ENCODE assay signal across 30 mouse cellular contexts in the genomic region with DNA sequence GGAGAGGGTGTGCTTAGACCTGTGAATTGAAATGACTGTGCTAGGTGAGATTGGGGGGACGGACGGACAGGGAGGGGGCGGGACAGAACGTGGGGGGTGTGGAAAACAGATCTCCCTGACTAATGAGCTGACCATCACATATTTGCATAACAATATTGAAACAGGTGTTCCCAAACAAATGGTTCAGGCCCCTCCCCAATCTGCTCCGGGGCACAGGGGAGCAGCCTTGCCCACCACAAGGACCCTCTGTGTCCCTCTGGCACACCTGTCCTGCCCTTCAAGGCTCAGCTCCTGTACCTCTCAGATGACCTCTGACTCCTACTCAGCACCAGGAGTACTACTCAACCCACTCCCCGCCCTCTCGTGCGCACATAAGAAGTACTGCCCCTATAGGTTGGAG.
A peak's percentile ranks its signal among the peaks of the same experiment; 100 is the strongest.
DNase-seq lines count a peak whose midpoint lies in the region; ATAC-seq and TF ChIP-seq lines count a peak whose summit lies in the region.
"Had no signal": no experiment of that assay in that cellular context is flagged by ENCODE, and none has a peak within 500 bp of the region (broad histone marks: within the 10 kb centered on the region; RNA-seq: fewer than 3 reads in every experiment).

No protein-coding gene starts in this region.

- H3K36me3 ChIP-seq in midbrain, postnatal 0 days (ENCODE audit: insufficient read depth, low read length): no peaks in the 10 kb centered on the region
- no peaks in the 10 kb centered on the region for H3K36me3 ChIP-seq in midbrain, embryonic 16.5 days (ENCODE audit: control insufficient read depth, insufficient read depth, low read length)
- H3K36me3 ChIP-seq: embryonic facial prominence, embryonic 10.5 days; embryonic facial prominence, embryonic 13.5 days; G1E; hindbrain, embryonic 10.5 days had no signal

- peak; percentile 78 for DNase-seq in heart, adult 11 months
- DNase-seq in heart, postnatal 10 days: no peak
- DNase-seq in midbrain, postnatal 0 days (ENCODE audit: low spot score): no peak
- DNase-seq in Patski (ENCODE audit: low read depth, low spot score): no peak
- DNase-seq in ZHBTc4 (ENCODE audit: low read depth, low spot score): peak; percentile 77
- no peak for DNase-seq in cerebellum, postnatal 25 days
- DNase-seq: adrenal gland, postnatal 10 days; adrenal gland, postnatal 36 days; B cell, adult 2 months; cerebellum, adult 18-20 months; cerebellum, adult 9-11 months; cerebellum, postnatal 36 days; embryo, embryonic 11 days; forebrain, postnatal 0 days; gastrocnemius, adult 2 months; gastrocnemius, postnatal 14 days; heart, adult 18-20 months; heart, postnatal 36 days; kidney, adult 2 months had no signal

- no peak overlapping the region for H3K4me2 ChIP-seq in midbrain, postnatal 0 days (ENCODE audit: low read depth, low read length, poor library complexity, severe bottlenecking)
- H3K4me2 ChIP-seq in midbrain, embryonic 16.5 days (ENCODE audit: low read length): no peak overlapping the region
- H3K4me2 ChIP-seq: embryonic facial prominence, embryonic 13.5 days; forebrain, embryonic 13.5 days; heart, embryonic 11.5 days; hindbrain, embryonic 14.5 days had no signal

- POLR2A ChIA-PET in Patski (lab: Charles Lee): no interaction called here

- no peaks in the 10 kb centered on the region for H3K27me3 ChIP-seq in midbrain, postnatal 0 days (ENCODE audit: insufficient read depth, low read length)
- H3K27me3 ChIP-seq in midbrain, embryonic 16.5 days (ENCODE audit: control insufficient read depth, insufficient read depth, low read depth, low read length): 0 out of 2 replicates have a peak, but pooled peaks cover 2% of the 10 kb centered on the region
- peaks cover 10% of the 10 kb centered on the region for H3K27me3 ChIP-seq in Patski
- H3K27me3 ChIP-seq: forebrain, embryonic 13.5 days had no signal

- H3K27ac ChIP-seq in midbrain, postnatal 0 days (ENCODE audit: low read depth, low read length): no peak overlapping the region
- H3K27ac ChIP-seq in midbrain, embryonic 16.5 days (ENCODE audit: low read length): no peak overlapping the region
- H3K27ac ChIP-seq: embryonic facial prominence, embryonic 10.5 days; embryonic facial prominence, embryonic 13.5 days; forebrain, embryonic 13.5 days; gastrocnemius, adult 2 months; hindbrain, embryonic 10.5 days; hindbrain, embryonic 14.5 days had no signal

- peaks cover 5% of the 10 kb centered on the region; the same call in 1 of the 2 replicates for H3K4me1 ChIP-seq in midbrain, postnatal 0 days (ENCODE audit: insufficient read depth, low read length)
- peaks cover 24% of the 10 kb centered on the region for H3K4me1 ChIP-seq in midbrain, embryonic 16.5 days (ENCODE audit: control insufficient read depth, insufficient read depth, low read length)

- H3K9ac ChIP-seq in midbrain, postnatal 0 days (replicated peaks; ENCODE audit: low read length, poor library complexity, severe bottlenecking): no peak overlapping the region
- no peak overlapping the region for H3K9ac ChIP-seq in midbrain, embryonic 16.5 days (ENCODE audit: low read depth, low read length)
- H3K9ac ChIP-seq: embryonic facial prominence, embryonic 13.5 days; forebrain, embryonic 13.5 days; forebrain, postnatal 0 days; hindbrain, embryonic 14.5 days had no signal

- H3K4me3 ChIP-seq in midbrain, postnatal 0 days (ENCODE audit: low read depth, low read length): no peak overlapping the region
- H3K4me3 ChIP-seq in midbrain, embryonic 16.5 days (ENCODE audit: low read depth, low read length): no peak overlapping the region
- H3K4me3 ChIP-seq: embryonic facial prominence, embryonic 10.5 days; embryonic facial prominence, embryonic 13.5 days; erythroblast, embryonic 14.5 days; forebrain, embryonic 13.5 days; gastrocnemius, adult 2 months; hindbrain, embryonic 10.5 days had no signal

- WGBS in midbrain, postnatal 0 days: 85% methylated on average over 8 of the region's 8 CpGs
- 86% methylated on average over 8 of the region's 8 CpGs for WGBS in midbrain, embryonic 16.5 days

- ATAC-seq in midbrain, postnatal 0 days (ENCODE audit: low FRiP score): no peak
- ATAC-seq in midbrain, embryonic 16.5 days: no peak
- ATAC-seq in Patski: no peak
- ATAC-seq in megakaryocyte, adult 5-6 weeks (ENCODE audit: poor library complexity, severe bottlenecking): no peak
- ATAC-seq: forebrain, embryonic 13.5 days; forebrain, postnatal 0 days; intestine, postnatal 0 days had no signal

- in situ Hi-C loops in Patski (cut with MboI; ENCODE audit: low pct_unique_long_range_greater_than_20kb): loop anchor here (10.0 to 25.0 kb wide), 3 partner anchors 242 to 1329 kb away; no protein-coding TSS in a partner anchor

- no peaks in the 10 kb centered on the region for H3K9me3 ChIP-seq in midbrain, postnatal 0 days (ENCODE audit: low read length)
- H3K9me3 ChIP-seq in midbrain, embryonic 16.5 days (replicated peaks; ENCODE audit: control insufficient read depth, low read length, poor library complexity, severe bottlenecking): no peaks in the 10 kb centered on the region
- H3K9me3 ChIP-seq: embryonic facial prominence, embryonic 10.5 days; embryonic facial prominence, embryonic 13.5 days; forebrain, embryonic 13.5 days; hindbrain, embryonic 10.5 days had no signal

- peak; percentile 19; the same call in 1 of the 2 replicates for TF ChIP-seq CTCF in midbrain, postnatal 0 days (IDR thresholded peaks at IDR 0.05)
- peak; percentile 30 for TF ChIP-seq CTCF in Patski (IDR thresholded peaks at IDR 0.05)

- CTCF ChIA-PET in Patski (lab: Charles Lee): no interaction called here

- intact Hi-C loops in heart, postnatal 10 days (cut with DNase I): no loop called here

Comparison
In these comparisons a context has a peak if more than half of its experiments do, and no peak if none do; other contexts are left out.
1. DNase-seq: peak in heart, adult 11 months (single experiment) and ZHBTc4 (single experiment); none in heart, postnatal 10 days (0 of 2), midbrain, postnatal 0 days (single experiment), Patski (single experiment) and cerebellum, postnatal 25 days (0 of 2).